Mouse (Mus musculus) testis, postnatal 14 days (tissue): Measurements from ENCODE around the gene Mdm4.

Source experiments
- DNase-seq: peaks from one replicate; pipeline ENCODE4 v3.0.0; 2021; ENCODE audit warnings: low spot score

The Mdm4 gene

GRCm38 (mm10) chr1:133030461-133030860 lies at the start of gene Mdm4:
Gene Mdm4, minus strand, starts transcription at chr1:133030561.
- DNase-seq: no peak

- no peak for DNase-seq
Observed at GRCm38 (mm10) chr1:133080079-133080561, 49.8 kb upstream of the Mdm4 start.

- no peak for DNase-seq
Observed at GRCm38 (mm10) chr1:133079509-133079908, 49.1 kb upstream of the Mdm4 start.

GRCm38 (mm10) chr1:133078338-133078727 lies 48.0 kb upstream of the Mdm4 start:
- DNase-seq: no peak

GRCm38 (mm10) chr1:133077606-133078337 lies 47.4 kb upstream of the Mdm4 start:
- DNase-seq: no peak

- no peak for DNase-seq
Observed at GRCm38 (mm10) chr1:133076681-133077514, 46.5 kb upstream of the Mdm4 start.

- no peak for DNase-seq
Observed at GRCm38 (mm10) chr1:133075651-133076400, 45.5 kb upstream of the Mdm4 start.

- DNase-seq: no peak
Observed at GRCm38 (mm10) chr1:133074541-133074940, 44.2 kb upstream of the Mdm4 start.

GRCm38 (mm10) chr1:133073327-133073856 lies 43.0 kb upstream of the Mdm4 start:
- DNase-seq: no peak

- DNase-seq: peak; percentile 32
Observed at GRCm38 (mm10) chr1:133071666-133072381, 41.5 kb upstream of the Mdm4 start.

GRCm38 (mm10) chr1:133070157-133070556 lies 39.8 kb upstream of the Mdm4 start:
- DNase-seq: no peak

GRCm38 (mm10) chr1:133069275-133070120 lies 39.1 kb upstream of the Mdm4 start:
- no peak for DNase-seq

GRCm38 (mm10) chr1:133068669-133069274 lies 38.4 kb upstream of the Mdm4 start:
- DNase-seq: no peak

- DNase-seq: no peak
Observed at GRCm38 (mm10) chr1:133068268-133068667, 37.9 kb upstream of the Mdm4 start.

GRCm38 (mm10) chr1:133063164-133063563 lies 32.8 kb upstream of the Mdm4 start:
- no peak for DNase-seq

GRCm38 (mm10) chr1:133060681-133061080 lies 30.3 kb upstream of the Mdm4 start:
- DNase-seq: no peak

- no peak for DNase-seq
Observed at GRCm38 (mm10) chr1:133059592-133059991, 29.2 kb upstream of the Mdm4 start.

GRCm38 (mm10) chr1:133057345-133058034 lies 27.1 kb upstream of the Mdm4 start:
- no peak for DNase-seq

GRCm38 (mm10) chr1:133054326-133054725 lies 24.0 kb upstream of the Mdm4 start:
- DNase-seq: no peak
